Mouse (Mus musculus): Measurements from ENCODE around the gene Isy1. TPM values are rescaled to one million over a fixed set of nuclear protein-coding genes. Genes with fewer than 3 reads are reported as not detected.

Isy1 gene
- total RNA-seq, 2 experiments from 2014 or later, result 27.6 to 31.2 TPM

DNA sequence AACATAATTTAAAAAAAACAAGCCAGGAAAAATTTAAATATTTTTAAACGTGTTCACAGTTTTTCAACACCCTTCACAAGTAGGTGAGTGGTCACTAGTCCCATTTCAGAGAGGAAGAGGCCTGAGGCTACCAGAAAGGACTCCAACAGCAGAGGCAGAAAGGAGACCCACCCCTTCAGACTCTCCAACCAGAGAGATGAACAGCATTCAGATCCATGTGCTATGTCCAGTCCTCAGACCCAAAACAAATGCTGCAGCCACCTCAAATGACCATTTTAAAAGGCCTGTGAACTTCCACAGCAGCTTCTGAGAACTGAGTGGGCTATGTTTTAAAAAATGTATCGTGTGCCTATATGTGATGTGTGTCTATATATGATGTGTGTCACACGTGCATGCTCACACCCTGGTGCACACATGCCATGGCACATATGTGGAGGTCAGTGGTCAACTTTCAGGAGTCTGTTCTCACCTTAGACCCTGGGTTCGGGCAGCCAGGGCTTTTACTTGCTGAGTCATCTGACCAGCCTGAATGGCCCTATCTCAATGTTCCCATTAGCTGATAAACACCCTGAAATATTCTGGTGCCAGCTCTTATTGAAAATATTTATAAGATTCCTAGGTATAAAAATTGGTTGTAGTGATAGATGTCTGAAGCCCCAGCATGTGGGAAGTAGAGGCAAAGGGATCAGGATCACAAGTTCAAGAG, 30.7 kb downstream of the Isy1 start:
- intact Hi-C loops (cut with DNase I), result no loop called here

DNA sequence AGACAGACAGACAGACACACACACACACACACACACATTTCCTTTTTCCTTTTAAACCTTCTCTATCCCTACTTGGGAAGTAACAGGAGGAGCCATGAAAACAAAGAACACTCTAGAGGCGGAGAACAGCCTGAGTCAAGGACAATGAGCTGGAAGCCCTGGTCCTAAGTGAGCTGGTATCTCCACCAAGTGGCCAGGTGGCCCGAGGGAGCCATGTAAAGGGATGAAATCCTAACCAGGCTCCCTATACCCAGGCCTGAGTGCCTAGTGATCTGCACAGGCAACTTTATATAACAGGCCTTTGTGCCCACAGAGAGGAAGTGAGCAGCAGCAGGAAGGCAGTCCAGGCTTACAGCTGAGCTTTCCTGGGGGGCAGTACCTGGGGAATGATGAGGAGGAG, 31.7 kb downstream of the Isy1 start:
- intact Hi-C loops (cut with DNase I), result no loop called here

More for the DNA sequence above, 30.7 kb downstream of the Isy1 start:
- no peak for DNase-seq (ENCODE audit: low spot score in 2 of 2)

DNA sequence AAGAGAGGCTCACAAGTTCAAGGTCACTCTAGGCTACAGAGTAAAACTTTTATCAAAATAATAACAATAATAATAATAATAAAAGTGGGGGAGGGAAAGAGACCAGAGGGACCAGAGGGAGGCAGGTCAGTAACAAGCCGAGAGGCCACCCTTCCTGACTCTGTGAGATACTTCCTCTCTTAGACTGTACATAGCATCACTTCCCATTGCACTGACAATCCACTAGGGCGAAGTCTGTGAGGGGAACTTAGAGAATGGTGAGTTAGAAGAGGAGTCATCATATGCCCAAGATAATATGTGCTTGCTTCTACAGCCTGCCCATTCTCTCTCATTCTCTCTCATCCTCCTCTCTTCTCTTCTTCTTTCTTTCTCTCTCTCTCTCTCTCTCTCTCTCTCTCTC, 32.6 kb downstream of the Isy1 start:
- intact Hi-C loops (cut with DNase I), result no loop called here
- no peak for DNase-seq (ENCODE audit: low spot score in 2 of 2)

More for the DNA sequence above, 31.7 kb downstream of the Isy1 start:
- DNase-seq (ENCODE audit: low spot score in 2 of 2), result no peak

DNA sequence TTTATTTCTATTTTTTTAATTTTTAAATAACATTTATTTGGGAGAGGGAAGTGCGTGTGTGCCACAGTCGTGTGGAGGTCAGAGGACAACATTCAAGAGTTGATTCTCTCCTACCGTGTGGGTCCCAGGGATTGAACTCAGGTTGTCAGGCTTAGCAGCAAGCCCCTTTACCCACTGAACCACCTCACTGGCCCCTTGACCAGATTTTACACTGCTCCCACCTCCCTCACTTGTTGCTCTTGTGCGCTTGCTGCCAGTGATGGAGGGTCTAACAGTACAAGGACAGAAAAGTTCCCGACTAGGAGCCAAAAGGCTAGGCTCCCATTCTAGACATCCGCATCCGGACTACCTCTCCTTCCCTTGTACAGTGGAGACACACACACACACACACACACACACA, 33.1 kb downstream of the Isy1 start:
- DNase-seq (ENCODE audit: low spot score in 2 of 2), result no peak
- intact Hi-C loops (cut with DNase I), result no loop called here

DNA sequence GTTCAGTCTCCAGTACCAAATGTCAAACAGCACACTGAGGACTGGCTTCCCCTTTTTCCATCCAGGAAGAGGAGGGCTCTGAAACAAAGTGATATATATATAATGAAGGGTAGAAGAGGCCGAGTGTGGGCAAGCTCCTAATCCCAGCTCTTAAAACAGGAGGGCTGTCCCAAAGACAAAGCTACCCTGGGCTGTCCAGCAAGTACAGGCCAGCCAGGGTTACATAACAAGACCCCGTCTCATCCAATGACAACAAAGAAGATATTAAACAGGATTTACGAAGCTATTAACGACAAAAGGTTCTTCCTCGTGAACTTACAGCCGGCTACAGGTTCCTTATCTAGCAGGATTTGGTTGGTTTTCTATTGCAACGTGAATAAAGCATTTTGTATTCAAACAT, 33.7 kb downstream of the Isy1 start:
- no peak for DNase-seq (ENCODE audit: low spot score in 2 of 2)
- intact Hi-C loops (cut with DNase I), result no loop called here

DNA sequence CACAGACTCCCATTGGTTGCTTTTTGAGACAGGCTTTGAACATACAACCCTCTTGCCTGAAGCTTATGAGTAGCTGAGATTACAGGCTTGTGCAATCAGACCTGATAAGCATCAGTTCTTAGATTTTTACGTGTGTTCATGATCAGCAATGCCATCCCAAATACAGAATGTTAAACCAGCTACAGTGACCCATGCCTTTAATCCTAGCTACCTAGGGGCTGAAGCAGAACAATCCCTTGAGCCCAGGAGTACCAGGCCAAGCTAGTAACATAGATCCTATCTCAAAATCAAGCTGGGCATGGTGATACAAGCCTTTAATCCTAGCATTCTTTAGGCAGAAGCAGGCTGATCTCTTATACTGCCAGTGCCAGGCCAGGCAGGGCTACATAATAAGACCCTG, 34.6 kb downstream of the Isy1 start:
- intact Hi-C loops (cut with DNase I), result no loop called here
- no peak for DNase-seq (ENCODE audit: low spot score in 2 of 2)

DNA sequence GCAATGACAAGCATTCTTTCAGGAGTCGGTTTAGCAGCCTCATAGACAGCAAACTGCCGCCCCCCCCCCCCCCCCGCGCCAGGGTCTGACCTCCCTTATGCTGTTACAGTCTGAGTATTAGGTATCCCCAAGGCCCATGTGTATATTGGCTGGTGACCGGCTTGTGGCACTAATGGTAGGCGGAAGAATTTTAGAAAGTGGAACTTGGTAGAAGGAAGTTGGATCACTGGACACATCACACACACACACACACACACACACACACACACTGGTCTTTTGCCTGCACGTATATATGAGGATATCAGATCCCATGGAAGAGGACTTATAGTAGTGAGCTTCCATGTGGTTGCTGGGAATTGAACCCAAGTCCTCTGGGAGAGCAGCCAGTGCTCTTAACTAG, 36.1 kb downstream of the Isy1 start:
- intact Hi-C loops (cut with DNase I), result no loop called here
- no peak for DNase-seq (ENCODE audit: low spot score in 2 of 2)

GRCm38 (mm10) chr6:87799576-87799975, 39.0 kb downstream of the Isy1 start:
- intact Hi-C loops (cut with DNase I), result no loop called here
- DNase-seq (ENCODE audit: low spot score in 2 of 2), result no peak

DNA sequence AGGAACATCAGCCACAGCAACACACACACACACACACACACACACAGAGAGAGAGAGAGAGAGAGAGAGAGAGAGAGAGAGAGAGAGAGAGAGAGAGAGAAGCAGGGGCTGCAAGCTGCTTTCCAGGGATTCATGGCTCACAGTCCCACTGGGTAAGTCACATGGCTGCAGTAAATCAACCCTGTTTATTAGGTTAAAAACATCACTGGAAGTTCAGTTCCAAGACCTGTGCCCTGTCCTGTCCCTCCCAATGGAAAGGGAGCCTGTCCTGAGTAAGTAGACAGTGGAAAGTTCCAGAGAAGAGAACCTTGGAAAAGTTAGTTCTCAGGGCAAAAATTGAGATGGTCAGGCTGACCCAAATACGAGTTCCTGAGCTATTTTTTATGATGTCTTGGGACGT, 41.3 kb downstream of the Isy1 start:
- no peak for DNase-seq (ENCODE audit: low spot score in 2 of 2)
- intact Hi-C loops (cut with DNase I), result no loop called here

DNA sequence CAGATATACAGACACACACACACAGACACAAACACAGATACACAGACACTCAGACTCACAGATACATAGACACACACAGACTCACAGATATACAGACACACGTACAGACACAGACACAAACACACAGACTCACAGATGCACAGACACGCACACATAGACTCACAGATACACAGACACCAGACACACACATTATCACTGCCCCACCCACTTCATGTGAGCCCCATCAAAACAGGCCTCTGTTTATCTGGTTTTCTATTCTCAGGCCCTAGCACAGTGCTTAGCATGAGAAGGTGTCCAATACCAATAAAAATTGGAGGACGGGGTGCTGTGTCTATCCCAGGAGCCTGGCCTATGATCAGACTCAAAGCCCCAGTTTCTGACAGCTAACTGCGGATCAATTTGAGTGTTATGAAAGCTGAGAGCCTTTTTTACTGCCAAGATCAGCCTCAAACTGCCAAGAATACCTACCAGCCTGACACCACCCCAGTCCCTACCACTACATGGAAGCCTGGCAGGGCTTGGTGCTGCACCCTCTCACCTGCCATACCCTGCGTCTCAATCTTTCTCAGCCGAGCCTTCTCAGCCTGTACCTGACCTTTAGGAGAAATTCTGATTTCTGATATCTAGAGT, 42.2 kb downstream of the Isy1 start:
- intact Hi-C loops (cut with DNase I), result no loop called here

DNA sequence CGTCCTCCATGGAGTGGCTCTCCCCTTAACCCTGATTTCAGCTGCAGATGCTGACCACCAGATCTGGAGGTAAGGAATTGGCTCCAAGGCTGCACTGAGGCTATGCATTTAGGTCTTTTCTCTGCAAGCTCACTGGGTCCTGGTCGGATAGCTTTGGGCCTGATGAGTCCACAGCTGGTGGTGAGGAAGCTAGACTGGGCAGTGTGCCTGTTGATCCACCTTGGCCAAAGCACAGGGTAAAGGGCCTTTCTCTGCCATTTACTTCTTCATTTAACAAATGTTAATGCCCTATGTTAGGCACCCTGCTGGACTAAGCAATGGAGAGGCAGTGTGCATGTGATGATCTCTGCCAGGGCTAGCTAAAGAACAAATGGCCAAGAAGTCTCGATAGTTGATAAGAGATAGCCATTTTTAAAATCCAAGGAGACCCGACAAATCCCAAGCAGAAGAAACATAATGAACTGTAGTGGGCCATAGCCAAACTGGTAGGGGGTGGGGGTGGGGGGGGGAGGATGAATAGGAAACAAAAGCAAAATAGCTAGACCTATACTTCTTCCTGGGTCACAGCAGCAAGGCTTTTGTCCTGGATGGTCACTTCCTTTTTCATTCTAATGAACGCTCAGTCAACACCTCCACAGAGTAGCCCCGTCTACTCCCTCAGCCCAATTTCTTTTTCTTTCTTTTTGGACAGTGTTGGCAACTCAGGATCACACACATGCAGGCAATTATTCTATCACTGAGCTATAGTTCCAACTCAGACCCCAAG, 43.0 kb downstream of the Isy1 start:
- no peak for DNase-seq (ENCODE audit: low spot score in 2 of 2)
- intact Hi-C loops (cut with DNase I), result no loop called here

More for the DNA sequence above, 42.2 kb downstream of the Isy1 start:
- DNase-seq (ENCODE audit: low spot score in 2 of 2), result no peak

GRCm38 (mm10) chr6:87793821-87794510, 44.6 kb downstream of the Isy1 start:
- DNase-seq (ENCODE audit: low spot score in 2 of 2), result no peak
- intact Hi-C loops (cut with DNase I), result no loop called here

- intact Hi-C loops (cut with DNase I), result no loop called here
- no peak for DNase-seq (ENCODE audit: low spot score in 2 of 2)
These were observed 46.8 kb downstream of the Isy1 start for GRCm38 (mm10) chr6:87791826-87792225.

DNA sequence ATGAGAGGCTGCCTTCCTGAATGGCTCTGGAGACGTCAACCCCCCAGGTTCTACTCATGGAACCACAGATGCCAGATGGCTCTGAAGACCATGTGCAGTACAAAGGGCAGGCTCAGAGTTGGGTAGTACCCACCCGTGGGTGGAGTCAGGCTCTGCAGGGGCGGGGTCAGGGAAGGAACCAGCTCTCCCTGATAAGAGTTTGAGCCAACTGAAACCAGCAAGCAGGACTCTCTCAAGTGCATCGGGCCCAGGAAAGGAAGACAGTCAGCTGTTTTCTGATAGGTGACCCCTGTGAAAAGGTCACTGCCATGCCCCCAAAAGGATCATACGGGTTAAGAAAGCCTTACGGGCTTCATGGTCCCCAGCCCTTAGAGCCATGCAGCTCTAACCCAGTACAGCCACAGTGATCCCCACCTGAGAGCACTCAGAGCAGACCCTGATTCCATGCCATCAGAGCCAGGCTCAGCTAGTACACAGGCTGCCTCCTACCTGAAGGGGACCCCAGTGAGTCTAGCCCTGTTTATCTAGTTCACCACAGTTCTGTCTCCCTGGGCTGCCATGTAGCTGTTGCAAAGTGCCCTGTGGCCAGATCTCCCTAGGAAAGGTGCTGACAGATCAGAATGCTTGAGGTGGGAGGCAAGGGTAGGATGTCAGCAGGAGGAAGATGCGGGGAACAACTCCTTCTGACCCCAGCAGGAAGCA, 47.7 kb downstream of the Isy1 start:
- intact Hi-C loops (cut with DNase I), result no loop called here
- DNase-seq (ENCODE audit: low spot score in 2 of 2), result no peak

DNA sequence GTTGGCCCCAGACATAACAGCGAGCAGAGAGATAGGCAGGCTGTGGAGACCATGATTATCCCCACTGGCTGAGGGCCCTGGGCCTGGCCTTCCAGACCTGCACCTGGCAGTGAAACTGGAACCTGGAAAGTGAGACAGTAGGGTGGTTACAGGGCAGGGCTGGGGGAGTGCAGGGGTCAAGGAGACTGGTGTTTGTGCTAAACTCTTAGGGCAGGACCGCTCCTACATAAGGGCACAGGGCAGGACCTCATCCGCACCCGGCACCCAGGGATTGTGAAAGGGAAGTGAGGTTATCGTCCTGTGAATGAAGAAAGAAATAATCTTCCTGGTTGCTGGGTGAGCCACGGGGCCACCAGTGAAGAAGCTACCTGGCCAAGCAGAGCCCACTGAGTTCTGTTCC, 48.8 kb downstream of the Isy1 start:
- DNase-seq (ENCODE audit: low spot score in 2 of 2), result no peak
- intact Hi-C loops (cut with DNase I), result no loop called here

GRCm38 (mm10) chr6:87788896-87789587, 49.6 kb downstream of the Isy1 start:
- DNase-seq (ENCODE audit: low spot score in 2 of 2), result no peak
- intact Hi-C loops (cut with DNase I), result no loop called here

DNA sequence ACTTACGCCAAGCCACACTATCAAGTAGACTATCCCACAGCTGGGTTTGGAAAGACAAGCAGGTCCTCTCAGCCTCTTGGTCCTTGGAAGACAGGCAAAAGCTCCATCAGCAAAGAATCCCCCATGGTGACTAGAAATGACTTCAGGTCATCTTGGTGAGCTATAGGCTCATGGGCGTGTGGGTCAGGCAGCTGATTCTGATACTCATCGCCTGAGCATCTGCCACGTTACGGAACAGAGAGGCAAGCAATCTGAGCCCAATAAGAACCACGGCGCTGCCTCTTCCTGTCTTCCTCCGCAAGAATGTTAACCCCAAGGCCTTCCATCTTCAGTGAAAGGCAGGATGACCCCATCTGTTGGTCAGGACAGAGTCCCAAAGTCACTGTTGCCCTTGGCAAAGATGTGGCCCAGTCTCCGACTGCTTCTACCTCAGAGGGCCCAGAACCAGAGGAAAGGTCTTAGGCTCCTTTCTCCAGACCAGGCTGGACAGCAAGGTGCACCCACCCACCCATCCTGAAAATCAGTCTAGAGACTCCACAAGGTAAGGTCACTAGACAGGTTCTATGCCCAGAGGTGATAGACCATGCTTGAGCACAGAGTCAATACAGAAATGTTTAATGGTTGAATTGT, 50.2 kb downstream of the Isy1 start:
- intact Hi-C loops (cut with DNase I), result no loop called here
- no peak for DNase-seq (ENCODE audit: low spot score in 2 of 2)

DNA sequence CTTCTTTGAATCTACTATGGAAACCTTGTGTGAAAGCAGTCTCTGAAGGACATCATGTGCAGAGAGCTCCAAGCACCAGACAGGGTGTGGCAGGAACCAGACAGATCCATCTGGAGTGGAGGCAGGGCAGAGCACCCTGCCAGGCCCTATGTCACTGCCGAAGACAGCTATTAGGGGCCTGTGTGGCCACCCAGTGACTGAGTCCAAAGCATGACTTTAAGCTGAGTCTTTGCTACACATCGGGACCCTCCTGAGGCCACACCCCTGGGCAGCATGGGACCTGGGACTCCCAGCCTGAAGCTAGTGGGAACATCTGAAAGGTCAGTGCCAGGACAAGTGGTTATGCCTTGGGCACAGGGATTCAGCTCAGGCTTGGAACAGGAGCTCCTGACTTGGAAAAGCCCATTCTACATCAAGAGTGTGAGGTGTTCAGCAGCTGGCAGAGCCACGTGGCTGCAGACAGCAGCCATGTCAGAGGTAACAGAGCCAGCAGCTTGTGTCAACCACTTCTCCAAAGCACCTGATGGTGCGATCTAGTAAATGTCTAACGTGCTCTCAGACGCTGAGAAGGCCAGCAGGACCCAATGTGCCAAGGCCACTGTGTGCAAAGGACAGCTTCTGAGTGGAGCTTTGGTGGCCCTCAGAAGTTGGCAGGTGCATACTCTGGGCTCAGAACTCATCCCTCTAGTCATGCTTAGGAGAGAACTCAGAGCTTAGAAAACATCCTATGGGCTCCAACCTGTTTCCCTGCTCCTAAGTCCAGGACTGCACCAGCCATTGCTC, 51.3 kb downstream of the Isy1 start:
- no peak for DNase-seq (ENCODE audit: low spot score in 2 of 2)
- intact Hi-C loops (cut with DNase I), result no loop called here
